Mouse (Mus musculus) natural killer cell, adult 2 months (primary cell): ENCODE results near the gene Zfp90.

Experiments
- DNase-seq, 2 experiments: peaks; one replicate each; pipeline ENCODE4 v3.0.0; 2022; ENCODE audit warnings: low spot score in 2 of 2

Zfp90 gene

DNA sequence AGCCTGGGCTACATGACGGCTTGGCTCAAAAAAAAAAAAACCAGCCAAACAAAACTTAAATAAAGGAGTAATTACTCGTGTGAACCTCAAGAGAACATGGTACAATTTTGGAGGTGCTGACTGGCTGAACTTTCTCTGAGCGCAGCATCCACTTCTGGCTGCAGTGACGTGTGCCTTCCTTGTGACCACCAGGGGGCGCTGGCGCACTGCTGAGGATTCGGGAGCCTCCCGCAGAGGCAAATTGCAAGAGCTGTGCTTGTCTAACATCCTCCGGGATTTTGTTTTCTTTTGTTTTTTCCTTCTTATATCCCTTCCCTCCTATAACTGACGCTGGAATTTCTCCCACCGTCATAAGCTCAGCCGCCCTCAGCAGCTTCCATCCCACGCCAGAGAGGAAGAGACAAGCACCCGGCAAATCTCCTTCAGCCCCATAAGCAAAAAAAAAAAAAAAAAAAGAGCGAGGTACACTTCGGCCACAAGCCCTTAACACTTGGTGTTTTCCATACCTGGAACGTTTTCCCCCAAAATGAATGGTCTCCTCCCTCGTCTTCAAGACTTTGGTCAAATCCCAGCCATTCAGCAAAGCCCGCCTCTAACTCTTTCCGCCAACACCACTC lies 17.9 kb downstream of the Zfp90 start:
- DNase-seq: peak; percentile 43 to 62

- no peak for DNase-seq
These were observed 18.5 kb downstream of the Zfp90 start for GRCm38 (mm10) chr8:106433667-106434066.

DNA sequence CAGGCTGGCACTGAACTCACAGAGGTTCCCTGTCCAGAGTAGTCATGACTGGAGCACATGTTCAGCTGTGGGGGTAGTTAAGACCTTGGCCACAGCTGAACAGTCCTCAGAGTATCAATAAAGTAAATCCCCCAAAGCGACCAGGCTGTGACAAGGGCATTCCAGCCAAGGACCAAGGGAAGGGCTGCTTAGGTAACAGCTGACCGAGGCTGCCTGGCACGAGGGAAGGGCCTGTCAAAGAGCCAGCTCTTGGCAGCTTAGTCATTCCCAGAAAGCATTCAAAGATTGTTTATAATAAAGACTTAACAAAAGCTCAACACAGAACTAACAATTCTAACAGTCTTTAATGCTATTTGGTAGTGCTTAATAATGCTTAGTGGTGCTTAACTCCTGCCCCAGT lies 22.7 kb downstream of the Zfp90 start:
- no peak for DNase-seq

GRCm38 (mm10) chr8:106440146-106440545 lies 25.0 kb downstream of the Zfp90 start:
- no peak for DNase-seq

GRCm38 (mm10) chr8:106442740-106443139 lies 27.6 kb downstream of the Zfp90 start:
- DNase-seq: no peak

GRCm38 (mm10) chr8:106451301-106452085 lies 36.4 kb downstream of the Zfp90 start:
- DNase-seq: no peak

DNA sequence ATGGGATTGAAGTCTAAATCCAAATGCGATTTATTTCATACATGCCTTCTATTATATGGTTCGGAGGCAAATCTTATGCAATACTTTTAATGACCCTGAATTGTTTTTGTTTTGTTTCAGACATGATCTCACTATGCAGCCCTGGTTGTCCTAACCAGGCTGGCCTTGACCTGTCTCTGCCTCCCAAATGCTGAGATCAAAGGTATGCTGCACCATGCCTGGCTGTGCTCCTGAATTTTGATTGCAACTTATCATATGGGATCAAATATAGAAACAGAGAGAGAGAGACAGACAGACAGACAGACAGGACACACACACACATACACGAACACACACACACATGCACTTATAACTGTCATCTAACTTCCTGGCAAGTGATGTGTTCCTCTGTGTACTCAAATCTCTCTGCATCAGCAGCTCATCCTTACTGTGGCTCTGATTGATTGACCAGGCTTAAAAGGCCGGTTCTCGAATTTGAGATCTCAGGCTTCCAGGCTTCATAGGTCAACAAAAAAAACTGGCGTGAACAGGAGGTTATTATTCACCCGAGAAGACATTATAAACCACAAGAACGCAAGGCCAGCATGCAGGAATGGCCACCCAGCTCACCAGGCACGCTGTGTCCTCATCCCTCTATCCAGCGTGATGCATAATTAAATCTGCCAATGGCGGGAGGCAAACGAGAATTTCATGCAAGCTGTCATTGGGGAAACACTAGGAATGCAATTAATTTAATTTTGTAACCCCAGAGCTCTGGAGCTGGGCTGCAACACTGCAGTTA lies 37.8 kb downstream of the Zfp90 start:
- DNase-seq: no peak

DNA sequence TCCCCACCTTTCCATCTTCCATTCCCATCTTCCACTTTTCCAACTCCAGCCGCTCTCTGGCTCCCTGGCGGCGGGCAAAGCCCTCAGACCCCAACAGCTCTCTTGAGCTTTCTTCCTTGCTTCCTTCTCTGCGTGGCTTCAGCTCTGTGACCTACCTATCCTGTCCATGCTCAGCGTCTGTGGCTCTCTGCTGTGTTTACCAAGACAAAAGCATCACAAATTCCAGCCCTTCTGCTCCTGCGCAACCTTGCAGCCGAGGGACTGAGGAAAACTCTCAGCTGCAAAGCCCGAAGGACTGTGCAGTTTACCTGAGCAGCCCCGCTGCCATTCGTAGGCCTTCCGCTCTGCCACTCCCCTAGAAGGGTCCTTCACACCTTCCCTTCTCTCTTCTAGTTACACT lies 38.9 kb downstream of the Zfp90 start:
- DNase-seq: no peak

GRCm38 (mm10) chr8:106462131-106462530 lies 47.0 kb downstream of the Zfp90 start:
- DNase-seq: no peak

DNA sequence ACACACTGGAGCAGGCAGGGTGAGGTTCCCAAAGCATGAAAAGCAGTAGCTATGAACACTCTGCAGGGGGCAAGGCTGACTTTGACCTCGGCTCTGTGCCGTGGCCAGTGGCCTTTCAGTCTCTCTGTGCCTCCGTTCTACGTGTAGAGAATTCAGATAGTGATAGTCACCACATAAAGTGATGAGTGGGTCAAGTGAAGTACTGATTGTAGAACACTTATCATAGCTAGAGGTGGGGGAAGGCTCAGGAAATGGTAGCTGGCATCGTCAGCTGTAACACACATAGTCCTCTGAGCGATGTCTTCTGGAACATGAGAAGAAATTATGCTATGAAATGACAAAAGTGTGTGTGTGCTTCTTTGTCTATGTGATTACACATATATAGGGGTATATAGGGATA lies 48.7 kb downstream of the Zfp90 start:
- DNase-seq: no peak

- DNase-seq: no peak
These were observed 54.4 kb downstream of the Zfp90 start for GRCm38 (mm10) chr8:106469485-106469884.

DNA sequence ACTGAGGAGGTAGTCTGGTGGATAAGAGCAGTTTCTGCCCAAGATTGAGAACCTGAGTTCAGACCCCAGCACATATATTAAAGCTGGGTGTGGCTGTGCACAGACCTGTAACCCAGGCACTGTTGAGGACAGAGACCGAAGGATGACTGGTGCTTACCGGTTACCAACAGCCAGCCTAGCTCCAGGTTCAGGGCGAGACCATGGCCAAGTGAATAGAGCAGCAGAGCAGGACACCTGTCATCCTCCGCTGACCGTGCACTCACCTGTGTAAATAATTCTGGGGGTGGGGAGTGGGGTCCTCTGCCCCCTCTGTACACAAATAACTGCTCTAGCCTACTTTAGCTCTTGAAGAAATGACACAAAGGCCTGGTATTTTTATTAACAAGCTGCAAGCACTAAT lies 58.9 kb downstream of the Zfp90 start:
- no peak for DNase-seq
